Mouse (Mus musculus): ENCODE measurements around the gene Gm3047. TPM values are rescaled to one million over a fixed set of nuclear protein-coding genes. Genes with fewer than 3 reads are reported as not detected.

Gene Gm3047
- not detected in 2 replicates for polyA plus RNA-seq (2012; rRNA removed; ENCODE audit: low replicate concordance)

DNA sequence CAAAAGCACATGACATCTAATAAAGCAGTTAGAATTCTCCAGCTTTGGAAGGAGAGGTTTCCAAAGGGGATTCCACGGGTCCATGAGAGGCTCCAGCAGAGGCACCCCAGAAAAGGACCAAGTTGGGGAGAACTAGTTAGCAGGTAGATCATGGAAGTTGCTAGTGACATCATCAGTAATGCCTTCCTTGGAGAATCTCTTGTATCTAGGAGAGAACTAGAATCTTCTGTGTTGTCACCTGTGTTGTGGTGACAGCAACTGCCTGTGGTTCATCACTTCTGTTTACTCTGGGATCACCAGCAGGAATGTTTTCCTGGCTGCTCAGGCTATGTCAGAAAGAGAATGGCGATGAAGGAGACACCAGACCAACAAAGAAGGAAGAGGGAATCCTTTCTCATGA lies at the start of gene Gm3047:
Gm3047 (plus strand) TSS at position 301 of the 400 bp plus-strand sequence.

Other genes starting within 250 kb of the Gm3047 start
- not detected in 2 replicates for gene Gm3149, start 238.1 kb upstream of the Gm3047 start, polyA plus RNA-seq (2012; rRNA removed; ENCODE audit: low replicate concordance)
- 0.29 TPM in 1 of 2 replicates, not detected in the other for gene 2610042L04Rik, start 220.6 kb upstream of the Gm3047 start, polyA plus RNA-seq (2012; rRNA removed; ENCODE audit: low replicate concordance)
- not detected in 2 replicates for gene Gm3159, start 157.9 kb upstream of the Gm3047 start, polyA plus RNA-seq (2012; rRNA removed; ENCODE audit: low replicate concordance)
- gene Gm3164, start 140.0 kb upstream of the Gm3047 start, polyA plus RNA-seq (2012; rRNA removed; ENCODE audit: low replicate concordance): 0.06 and 0.37 TPM in 2 replicates
- 0.40 TPM in 1 of 2 replicates, not detected in the other for gene Gm3173, start 124.4 kb upstream of the Gm3047 start, polyA plus RNA-seq (2012; rRNA removed; ENCODE audit: low replicate concordance)
- gene Gm3182, start 73.7 kb upstream of the Gm3047 start, polyA plus RNA-seq (2012; rRNA removed; ENCODE audit: low replicate concordance): not detected in 2 replicates
- not detected in 2 replicates for gene Gm8159, start 76.9 kb downstream of the Gm3047 start, polyA plus RNA-seq (2012; rRNA removed; ENCODE audit: low replicate concordance)
- gene Gm3239, start 108.8 kb downstream of the Gm3047 start, polyA plus RNA-seq (2012; rRNA removed; ENCODE audit: low replicate concordance): not detected in 2 replicates
- not detected in 2 replicates for gene Gm7876, start 153.8 kb downstream of the Gm3047 start, polyA plus RNA-seq (2012; rRNA removed; ENCODE audit: low replicate concordance)
- 0.66 TPM in 1 of 2 replicates, not detected in the other for gene Gm3252, start 171.4 kb downstream of the Gm3047 start, polyA plus RNA-seq (2012; rRNA removed; ENCODE audit: low replicate concordance)
- not detected in 2 replicates for gene Gm9602, start 220.9 kb downstream of the Gm3047 start, polyA plus RNA-seq (2012; rRNA removed; ENCODE audit: low replicate concordance)